Mouse (Mus musculus): ENCODE results near the gene Serpinb9b. TPM values are rescaled to one million over a fixed set of nuclear protein-coding genes. Genes with fewer than 3 reads are reported as not detected.
"Not testable (repeated sequence)": the region's sequence is repeated elsewhere in the genome, so short reads cannot be mapped to it uniquely, and the experiment has no call there.

The Serpinb9b gene
- total RNA-seq (2021): not detected
- long read RNA-seq, experiment 1: 0 reads
- long read RNA-seq, experiment 2, partial matches to known transcripts: 0 of 1 reads
- long read RNA-seq, experiment 2, other reads (novel, unspliced or antisense): 0 of 1 reads

DNA sequence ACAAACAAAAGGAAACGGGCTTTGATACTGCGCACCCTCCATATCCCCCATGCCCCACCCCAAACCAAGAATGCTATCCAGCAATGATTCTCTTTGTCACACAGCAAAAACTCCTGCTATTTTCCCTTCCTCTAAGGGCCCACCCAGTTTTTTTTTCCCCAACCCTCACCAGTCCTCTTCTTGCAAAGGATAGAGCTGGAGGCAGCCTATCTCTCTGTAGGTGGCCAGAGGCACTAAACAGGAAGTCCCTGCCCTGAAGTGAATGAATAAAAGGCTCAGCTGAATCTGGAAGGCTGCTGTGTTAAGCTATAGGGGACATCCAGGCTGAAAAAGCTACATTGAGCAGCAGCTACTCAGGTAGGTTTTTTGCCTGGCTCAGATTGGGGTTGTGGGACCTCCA lies at the start of gene Serpinb9b:
Serpinb9b (plus strand) TSS at position 173 of the 400 bp plus-strand sequence.
- DNase-seq: no peak

DNA sequence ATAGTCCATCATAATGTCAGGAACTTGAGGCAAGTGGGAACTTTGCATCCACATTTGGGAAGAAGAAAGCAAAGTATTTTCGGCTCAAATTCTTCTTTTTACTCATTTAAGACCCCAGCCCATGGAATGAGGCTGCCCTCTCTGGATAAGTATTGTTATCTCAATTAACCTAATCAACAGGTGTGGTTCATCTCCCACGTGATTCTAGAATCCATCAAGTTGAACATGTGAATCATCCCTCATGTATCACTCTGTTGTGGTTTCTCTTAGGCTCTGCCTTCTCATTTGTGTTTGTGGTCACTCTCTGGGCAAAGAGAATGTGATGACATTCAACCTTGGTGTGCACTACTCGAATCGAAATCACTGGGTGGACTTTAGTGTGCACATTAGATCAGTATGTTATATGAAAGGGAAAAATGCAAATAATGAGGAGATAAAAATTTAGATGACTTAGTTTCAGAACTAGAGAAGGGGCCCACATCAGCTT lies 44.6 kb upstream of the Serpinb9b start:
- no peak for DNase-seq

DNA sequence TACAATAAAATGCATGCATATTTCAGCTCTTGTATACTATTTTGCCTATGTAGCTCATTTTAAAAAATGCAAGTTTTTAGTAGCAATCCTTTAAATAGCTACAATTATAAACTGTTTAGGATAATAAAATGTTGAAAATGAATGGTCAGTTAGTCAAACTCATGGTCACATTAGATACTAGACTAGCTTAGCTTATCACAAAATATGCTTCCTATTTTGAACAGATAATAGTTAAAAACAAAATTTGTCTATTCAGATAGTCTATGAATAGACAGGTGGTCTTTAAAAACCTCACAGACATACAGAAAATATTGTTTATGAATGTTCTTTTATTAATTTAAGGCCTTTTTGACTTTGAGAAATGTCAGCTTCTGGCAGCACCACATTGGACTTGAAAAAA lies 41.0 kb upstream of the Serpinb9b start:
- no peak for DNase-seq

DNA sequence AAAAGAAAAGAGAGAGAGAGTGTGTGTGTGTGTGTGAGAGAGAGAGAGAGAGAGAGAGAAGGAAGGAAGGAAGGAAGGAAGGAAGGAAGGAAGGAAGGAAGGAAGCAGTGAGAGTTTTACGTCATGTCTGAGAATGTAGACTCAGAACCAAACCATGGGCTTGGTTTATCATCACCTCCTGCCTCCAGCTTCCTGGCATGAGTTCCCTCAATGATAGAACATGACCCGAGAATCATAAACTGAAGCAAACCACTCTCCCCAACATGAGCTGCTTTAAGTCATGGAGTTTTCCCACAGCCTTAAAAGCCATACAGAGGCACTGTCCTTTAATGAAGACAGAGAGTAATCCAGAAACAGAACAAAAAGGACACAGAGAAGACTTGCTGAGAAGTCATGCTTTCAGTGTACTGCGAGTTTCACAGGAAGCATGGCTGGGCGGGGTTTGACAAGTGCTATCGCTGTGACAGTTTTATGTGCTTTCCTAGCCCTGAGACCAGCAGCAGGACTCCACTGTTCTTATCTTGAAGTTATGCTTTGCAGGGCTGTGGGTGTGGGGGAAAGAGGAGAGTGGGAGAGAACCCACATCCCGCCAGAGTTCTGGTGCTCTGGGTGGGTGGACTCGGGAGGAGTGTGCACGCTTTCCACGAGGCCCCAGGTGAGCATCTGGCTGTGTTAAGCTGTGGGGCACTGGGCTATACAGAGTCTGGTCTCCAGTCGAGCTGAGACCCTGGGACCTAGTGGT lies 33.9 kb upstream of the Serpinb9b start:
- no peak for DNase-seq

DNA sequence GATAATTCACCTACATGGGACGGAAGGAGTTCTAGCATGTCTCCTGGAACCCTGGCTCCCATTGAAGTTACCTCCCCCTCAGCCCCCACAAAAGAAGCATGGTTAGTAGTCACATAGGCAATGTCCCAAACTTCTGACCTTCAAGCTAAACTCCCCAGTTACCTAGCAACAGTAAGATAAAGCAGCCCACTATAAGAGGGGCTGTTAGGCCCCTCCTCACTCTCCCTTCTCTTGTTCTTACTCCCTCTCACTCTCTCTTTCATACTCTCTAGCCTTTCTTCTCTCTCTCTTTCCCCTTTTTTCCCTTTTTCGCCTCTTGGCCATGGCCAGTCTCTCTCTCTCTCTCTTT lies 33.3 kb upstream of the Serpinb9b start:
- no peak for DNase-seq

DNA sequence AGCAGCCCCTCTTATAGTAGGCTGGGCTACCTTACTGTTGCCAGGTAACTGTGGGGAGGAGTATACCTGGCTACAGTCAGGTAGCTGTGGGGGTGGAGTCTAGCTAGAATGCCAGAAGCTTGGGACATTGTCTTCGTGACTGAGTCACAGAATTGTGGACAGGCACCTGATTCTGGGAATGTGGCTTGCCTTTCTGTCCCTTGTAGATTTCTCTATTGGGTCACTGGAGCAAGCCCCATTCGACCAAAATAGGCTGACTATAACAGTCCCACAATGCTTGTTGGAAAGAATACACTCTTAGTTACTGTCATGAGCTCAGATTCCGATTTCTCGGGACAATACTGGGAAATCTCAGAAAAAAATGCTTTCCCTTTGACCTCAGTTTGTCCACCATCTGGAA lies 32.2 kb upstream of the Serpinb9b start:
- no peak for DNase-seq

DNA sequence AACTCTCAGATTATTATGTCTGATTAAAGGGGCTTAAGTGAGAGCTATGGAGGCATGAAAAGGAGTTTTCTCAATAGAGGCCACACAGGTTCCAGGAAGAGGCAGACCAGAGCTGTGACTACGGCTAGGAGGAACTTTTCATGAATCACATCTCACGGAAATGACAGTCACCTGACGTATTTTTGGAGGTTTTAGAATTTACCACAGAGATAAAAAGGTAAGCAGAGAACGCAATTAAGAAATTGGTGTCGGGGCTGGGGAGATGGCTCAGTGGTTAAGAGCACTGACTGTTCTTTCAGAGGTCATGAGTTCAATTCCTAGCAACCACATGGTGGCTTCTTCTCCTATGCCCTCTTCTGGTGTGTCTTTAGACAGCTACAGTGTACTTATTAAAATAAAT lies 25.9 kb upstream of the Serpinb9b start:
- DNase-seq: no peak

DNA sequence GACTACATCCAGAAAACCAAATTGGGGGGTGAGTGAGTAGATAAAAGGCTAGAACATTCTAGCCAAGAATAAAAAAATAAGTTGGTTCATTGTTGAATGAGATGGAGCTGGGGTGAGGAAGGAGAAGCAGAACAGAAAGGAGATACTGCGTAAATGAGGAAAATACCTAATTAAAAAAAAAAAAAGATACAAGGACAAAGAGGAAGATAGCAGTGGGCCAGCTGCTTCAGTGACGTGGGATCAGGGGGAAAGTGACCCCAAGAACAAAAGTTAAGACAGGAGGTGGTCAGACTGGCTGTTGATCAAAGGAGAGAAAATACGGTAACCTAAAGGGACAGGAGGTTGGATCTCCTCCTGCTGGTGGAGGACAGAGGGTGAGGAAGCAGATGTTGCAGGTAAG lies 24.3 kb upstream of the Serpinb9b start, which contains the start of gene Serpinb9:
Serpinb9 (plus strand) TSS at position 301 of the 400 bp plus-strand sequence.
- DNase-seq: no peak

DNA sequence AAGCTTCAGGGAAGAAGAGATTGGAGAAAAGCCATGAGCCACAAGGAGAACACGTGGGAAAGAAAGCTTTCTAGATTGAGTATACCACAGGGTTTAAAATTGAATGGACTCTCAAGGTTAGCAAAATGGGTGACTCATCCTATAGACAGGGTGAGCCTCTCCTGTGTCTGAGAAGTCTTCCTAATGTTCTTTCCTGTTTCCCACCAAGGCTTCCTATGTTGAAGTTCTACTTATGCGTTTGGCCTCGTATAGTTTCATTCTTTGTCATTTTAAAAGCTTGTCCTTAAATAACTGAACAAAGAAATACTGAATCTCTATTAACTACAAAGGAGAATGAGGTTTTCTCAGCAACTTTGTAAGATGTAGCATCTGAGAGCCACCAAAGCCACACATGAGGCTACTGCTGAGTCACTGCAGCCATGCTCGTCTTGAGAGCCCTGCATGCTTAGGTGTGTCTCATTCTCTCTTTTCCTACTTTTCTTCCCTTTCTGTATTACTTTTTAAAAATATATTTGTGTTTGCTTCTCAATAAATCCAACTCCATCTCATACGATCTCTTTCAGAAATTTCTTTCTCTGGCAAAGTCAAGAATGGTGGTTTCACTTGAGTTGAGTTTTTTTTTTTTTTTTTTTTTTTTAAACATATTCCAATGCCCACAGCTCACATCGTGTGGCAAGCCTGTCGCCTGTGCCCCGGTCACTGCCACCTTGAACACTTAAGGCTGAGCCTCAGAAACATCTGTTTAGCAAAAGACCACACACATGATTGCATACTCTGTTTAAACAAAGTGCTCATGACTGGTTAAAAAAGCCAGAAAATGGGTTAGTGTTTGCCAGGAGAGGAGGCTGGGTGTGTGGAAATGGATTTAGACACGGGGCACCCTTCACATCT lies 23.4 kb upstream of the Serpinb9b start:
- DNase-seq: no peak

DNA sequence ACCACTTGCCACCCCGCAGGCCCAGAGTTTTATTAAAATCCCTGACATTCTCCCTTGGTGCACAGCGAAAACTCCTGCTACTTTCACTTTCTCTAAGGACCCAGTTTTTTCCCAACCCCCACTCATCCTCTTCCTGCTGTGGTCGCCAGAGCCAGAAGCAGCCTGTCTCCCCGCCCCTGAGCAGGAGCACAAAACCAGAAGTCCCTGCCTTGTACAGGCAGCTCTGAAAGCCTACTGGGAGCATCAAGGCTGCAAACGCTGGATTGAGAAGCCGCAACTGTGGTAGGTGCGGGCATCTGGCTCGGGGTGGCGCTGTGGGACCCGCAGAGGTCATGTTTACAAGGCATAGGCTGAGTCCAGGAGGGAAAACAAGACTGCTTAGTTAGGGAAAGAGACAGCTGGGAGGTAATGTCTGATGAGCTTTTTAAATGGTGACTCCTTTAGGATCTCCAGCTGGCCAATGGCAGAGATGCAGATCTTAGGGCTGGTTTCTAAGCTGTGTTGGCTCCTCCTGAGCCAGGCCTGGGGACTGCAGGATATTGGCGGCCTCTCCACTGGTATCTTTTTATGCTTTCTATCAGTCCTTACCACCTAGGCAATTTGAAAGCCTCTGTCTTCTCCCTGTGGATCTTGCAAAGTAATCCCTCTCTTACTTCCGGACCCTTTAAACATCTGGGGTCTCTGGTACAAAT lies 22.7 kb upstream of the Serpinb9b start:
- DNase-seq: peak; percentile 77

DNA sequence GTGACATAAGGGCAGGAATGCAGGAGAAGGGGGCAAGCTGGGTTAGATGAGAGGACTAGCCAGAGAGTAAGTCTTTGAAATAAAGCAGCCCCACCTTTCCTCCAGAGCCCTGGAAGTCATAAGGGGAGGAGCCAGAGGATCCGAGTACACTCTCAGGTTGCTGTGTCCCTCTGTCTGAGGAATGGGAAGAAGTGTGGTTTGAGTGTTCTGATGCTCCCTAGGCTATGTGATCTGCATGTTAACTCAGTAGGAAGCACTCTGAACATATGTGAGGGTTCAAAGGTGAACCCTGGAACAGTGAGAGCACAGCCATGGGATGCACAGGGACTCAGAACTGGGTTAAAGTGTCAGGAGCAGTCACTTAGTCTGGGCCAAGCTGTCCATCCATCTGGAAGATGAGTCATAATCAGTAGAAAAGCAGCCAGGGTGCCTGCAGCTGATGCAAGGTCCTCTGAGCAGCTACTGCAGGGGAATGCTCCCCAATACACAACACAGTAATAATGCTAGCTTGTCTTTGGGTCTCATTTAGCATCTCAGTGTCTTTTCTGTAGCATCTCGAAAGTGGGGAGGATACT lies 21.6 kb upstream of the Serpinb9b start:
- DNase-seq: no peak

DNA sequence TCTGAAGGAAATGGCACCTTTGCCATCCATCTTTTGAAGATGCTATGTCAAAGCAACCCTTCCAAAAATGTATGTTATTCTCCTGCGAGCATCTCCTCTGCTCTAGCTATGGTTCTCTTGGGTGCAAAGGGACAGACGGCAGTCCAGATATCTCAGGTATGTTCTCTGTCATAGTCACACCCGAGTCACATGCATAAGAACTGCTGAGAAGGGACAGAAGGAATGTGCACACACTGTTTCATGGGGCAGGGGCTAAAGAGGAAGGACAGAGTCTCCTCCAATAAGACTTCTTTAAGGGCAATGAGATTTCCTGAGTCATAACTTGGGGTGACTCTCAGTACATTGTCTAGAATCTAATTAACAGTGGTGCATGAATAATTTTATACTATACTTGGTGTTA lies 20.7 kb upstream of the Serpinb9b start:
- no peak for DNase-seq

DNA sequence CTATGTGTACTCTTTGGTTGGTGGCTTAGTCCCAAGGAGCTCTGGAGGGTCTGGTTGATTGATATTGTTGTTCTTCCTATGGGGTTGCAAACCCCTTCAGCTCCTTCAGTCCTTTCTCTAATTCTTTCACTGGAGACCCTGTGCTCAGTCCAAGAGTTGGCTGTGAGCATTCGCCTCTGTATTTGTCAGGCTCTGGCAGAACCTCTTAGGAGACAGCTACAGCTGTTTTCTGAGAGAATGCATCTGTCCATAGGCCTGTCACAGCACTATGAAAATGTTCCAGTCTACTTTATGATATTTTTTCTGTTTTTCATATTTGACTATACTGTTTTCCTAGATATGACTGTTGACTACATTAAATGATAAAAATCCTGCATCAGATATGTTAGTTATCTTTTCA lies 14.8 kb upstream of the Serpinb9b start:
- DNase-seq: no peak

DNA sequence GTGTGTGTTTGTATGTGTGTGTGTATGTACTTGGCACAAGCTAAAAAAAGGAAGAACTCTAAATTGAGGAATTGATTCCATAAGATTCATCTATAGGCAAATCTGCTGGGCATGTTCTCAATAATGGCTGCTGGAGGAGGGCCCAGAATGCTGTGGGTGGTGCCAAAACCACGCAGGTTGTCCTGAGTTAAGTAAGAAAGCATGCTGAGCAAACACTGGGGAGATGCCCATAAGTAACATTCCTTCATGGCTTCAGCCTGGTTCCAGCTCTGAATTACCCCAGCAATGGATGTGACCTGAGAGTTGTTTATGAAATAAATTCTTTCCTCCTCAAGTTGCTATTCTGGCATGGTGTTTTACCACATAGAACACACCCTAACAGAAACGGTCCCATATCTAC lies 13.9 kb upstream of the Serpinb9b start:
- no peak for DNase-seq

DNA sequence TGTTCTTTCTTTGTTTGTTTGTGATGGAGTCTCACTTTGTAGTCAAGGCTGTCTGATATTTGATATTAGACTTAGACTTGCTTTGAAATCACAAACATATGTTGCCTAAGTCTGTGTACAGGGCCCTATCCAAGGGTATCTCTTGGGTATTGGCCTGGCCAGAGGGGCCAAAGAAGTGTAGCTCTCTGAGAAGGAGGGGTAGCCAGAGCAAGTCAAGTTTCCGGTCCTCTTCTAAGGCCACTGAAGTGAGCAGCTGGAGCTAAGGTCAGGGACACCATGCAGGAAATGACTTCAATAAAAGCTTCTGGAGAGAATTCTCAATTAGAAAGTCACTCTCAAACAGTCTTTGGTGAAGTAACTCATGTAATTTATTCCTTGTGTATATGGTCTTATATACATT lies 4.8 kb upstream of the Serpinb9b start:
- DNase-seq: no peak

DNA sequence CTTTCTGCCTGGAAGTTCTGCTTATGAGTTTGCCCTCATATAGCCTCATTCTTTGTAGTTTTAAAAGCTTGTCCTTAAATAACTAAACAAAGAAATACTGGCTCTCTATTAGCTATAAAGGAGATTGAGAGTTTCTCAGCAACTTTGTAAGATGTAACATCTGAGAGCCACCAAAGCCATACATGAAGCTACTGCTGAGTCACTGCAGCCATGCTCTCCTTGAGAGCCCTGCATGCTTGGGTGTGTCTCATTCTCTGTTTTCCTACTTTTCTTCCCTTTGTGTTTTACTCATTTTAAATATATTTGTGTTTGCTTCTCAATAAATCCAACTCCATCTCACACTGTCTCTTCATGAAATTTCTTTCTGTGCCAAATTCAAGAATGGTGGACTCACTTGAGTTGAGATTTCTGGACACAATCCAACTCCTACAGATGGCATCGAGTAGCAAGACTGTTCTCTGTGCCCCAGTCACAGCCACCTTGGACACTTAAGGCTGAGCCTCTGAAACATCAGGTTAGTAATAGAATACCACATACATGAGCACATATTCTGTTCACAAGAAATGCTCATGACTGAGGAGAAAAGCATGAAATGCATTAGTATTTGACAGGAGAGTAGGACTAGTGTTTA lies 674 bp upstream of the Serpinb9b start:
- DNase-seq: no peak

DNA sequence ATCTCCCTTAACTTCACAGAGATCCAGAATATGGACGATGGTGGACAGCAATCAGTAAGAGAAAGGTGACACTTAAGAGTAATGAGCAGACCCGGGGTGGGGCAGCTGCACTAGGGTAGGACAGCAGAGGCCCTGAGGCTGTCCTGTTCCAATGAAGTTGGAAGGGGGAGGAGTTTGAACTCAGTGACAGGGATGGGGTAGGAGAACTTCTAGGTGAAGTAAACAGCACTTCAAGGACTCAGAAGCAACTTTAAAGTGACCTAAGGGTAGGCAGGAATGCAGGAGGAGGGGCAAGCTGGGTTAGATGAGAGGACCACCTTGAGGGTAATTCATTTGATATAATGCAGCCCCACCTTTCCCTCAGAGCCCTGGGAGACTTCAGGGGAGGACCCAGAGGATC lies 930 bp downstream of the Serpinb9b start:
- DNase-seq: no peak

DNA sequence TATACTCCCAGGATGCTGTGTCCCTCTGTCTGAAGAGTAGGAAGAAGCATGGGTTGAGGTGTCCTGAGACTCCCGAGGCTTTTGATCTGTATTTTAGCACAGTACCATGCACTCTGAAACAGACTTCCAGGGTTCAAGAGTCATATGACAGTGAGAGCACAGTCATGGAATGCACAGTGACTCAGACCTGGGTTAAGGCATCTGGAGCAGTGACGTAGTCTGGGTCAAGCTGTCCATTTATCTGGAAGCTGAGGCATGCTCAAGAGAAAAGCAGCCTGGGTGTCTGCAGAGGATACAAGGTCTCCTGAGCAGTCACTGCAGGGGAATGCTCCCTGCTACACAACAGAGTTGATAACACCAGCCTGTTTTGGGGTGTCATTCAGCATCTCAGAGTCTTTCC lies 1.3 kb downstream of the Serpinb9b start:
- no peak for DNase-seq

DNA sequence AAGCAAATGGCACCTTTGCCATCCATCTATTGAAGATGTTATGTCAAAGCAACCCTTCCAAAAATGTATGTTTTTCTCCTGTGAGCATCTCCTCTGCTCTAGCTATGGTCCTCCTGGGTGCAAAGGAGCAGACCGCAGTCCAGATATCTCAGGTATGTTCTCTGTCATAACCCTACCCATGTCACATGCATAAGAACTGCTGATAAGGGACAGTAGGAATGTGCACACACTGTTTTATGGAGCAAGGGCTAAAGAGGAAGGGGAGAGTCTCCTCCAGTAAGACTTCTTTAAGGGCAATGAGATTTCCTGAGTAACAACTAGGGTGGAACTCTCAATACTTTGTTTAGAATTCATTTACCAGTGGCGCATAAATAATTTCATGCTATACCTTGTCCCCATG lies 2.3 kb downstream of the Serpinb9b start:
- DNase-seq: not testable (repeated sequence)

DNA sequence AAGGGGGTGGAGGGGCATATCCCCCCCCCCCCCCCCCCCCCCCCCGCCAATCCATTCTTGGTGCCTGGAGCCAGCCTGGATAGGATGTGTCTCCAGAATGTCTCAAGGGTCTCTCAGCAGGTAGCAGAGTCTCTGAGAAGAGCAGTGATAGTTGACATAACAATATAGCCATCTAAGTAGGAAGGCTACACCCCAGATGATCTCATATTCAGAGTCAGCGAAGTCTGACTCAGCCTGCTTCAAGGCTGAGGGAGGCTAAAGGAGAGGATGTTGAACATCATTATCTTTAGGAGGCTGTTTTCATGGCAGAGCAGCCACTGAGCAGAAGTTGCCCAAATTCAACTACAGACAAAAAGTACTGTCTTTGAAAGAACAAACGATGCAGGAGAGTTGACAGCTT lies 3.1 kb downstream of the Serpinb9b start:
- DNase-seq: no peak

DNA sequence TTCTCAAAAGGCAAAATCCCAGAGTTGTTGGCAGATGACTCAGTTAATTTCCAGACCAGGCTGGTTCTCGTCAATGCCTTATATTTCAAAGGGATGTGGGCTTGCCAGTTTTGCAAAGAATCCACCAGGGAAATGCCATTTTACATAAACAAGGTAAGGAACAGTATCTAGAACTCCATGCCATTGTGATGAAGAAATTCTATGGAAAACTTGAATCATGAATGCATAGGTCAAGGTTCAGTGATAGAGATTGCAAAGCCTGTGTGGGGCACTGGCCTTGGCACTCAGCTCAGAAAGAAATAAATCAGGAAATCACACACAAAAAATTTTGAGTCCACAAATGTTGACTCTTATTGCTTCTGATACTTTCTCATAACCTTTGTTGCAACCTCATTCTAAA lies 8.3 kb downstream of the Serpinb9b start:
- DNase-seq: no peak

DNA sequence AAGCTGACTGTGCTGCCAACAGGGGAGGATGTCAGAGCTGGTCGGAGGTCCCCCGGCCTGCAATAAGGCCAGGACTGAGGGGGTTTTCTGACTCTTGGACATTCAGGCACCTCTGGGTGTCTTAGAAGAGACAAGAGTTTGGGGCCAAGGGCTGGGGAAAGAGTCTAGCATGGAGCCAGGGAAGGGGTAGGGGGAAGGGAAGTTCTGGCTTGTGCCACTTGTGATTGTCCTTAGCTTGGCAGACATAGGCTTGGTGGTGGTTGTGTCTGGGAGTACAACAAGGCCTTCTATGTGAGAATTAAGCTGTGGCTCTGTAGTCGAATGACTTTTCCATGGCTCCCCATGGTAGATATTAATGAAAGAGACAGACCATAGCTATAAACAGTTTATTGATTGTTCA lies 16.3 kb downstream of the Serpinb9b start:
- DNase-seq: no peak

All from gastrocnemius, postnatal 10 days (tissue).